Mouse (Mus musculus): ENCODE measurements around the gene Abca1. TPM values are rescaled to one million over a fixed set of nuclear protein-coding genes. Genes with fewer than 3 reads are reported as not detected.

The Abca1 gene
- total RNA-seq, 1 experiment from 2014 or later: 21.5 TPM

GRCm38 (mm10) chr4:53153061-53153460, 6.6 kb downstream of the Abca1 start:
- ATAC-seq (replicated peaks; ENCODE audit: insufficient number of reproducible peaks, low FRiP score, low TSS enrichment, poor library complexity, severe bottlenecking): no peak

- no peak for ATAC-seq (replicated peaks; ENCODE audit: insufficient number of reproducible peaks, low FRiP score, low TSS enrichment, poor library complexity, severe bottlenecking)
Measured at GRCm38 (mm10) chr4:53152655-53153054, 7.0 kb downstream of the Abca1 start.

DNA sequence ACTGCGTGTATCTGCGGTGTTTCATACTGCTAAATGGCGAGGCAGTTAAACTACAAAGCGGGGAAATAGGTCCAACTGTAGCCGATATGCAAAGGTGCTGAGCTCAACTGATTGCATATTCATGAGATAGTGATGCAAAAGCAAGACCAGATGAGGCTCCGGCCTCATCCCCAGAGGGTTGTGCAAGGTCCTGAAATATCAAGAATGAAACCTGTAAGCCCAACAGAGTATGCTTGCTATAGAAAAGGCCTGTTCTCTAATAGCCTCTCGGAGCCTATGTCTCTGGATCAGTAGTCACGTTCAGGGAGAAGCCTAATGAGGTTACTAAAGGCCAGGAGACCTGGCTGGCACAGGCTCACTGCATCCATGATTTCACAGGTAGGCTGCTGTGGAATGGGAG, 9.2 kb downstream of the Abca1 start:
- peak; percentile 37 for ATAC-seq (replicated peaks; ENCODE audit: insufficient number of reproducible peaks, low FRiP score, low TSS enrichment, poor library complexity, severe bottlenecking)

GRCm38 (mm10) chr4:53149644-53150043, 10.1 kb downstream of the Abca1 start:
- peak; percentile 51 for ATAC-seq (replicated peaks; ENCODE audit: insufficient number of reproducible peaks, low FRiP score, low TSS enrichment, poor library complexity, severe bottlenecking)

- ATAC-seq (replicated peaks; ENCODE audit: insufficient number of reproducible peaks, low FRiP score, low TSS enrichment, poor library complexity, severe bottlenecking): no peak; the same call in 1 of the 2 replicates
Measured at GRCm38 (mm10) chr4:53148817-53149216, 10.9 kb downstream of the Abca1 start.

DNA sequence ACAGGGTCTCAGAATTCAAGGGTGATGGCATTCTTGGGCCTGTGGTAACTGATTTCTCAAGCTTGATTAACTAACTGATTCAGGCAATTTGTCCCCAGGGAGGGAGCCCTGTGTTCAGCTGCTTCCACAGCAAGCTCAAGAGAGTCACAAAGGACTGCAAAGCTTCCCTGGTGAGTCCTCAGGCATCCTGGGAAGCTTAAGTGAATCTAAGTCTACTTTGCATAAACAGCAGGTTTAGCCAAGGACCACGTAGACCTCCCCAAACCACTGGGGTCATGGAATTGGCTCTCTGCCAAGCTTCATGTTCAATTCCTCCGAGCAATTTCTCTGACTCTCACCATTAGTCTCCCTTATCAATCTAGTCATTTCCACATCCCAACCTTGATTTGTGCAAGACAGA, 12.2 kb downstream of the Abca1 start:
- no peak for ATAC-seq (replicated peaks; ENCODE audit: insufficient number of reproducible peaks, low FRiP score, low TSS enrichment, poor library complexity, severe bottlenecking)

DNA sequence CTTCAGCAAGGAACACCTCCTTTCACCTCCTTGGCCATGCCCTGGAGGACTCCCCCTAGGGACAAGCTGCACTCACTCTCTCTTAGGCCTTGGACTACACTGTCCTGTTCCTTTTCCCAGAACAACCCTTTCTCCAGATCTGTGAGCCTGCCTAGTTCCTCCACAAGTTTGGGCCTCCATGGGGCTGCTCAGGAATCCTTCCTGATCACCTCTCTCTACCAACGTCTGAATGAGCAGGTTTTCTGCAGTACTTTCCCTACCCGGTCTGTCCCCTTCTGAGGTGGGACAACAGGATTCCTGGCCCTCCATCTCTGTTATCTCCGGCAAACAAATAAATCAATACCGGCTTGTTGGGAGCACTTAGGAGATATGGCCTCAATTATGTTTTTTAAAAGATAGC, 12.6 kb downstream of the Abca1 start:
- no peak for ATAC-seq (replicated peaks; ENCODE audit: insufficient number of reproducible peaks, low FRiP score, low TSS enrichment, poor library complexity, severe bottlenecking)

DNA sequence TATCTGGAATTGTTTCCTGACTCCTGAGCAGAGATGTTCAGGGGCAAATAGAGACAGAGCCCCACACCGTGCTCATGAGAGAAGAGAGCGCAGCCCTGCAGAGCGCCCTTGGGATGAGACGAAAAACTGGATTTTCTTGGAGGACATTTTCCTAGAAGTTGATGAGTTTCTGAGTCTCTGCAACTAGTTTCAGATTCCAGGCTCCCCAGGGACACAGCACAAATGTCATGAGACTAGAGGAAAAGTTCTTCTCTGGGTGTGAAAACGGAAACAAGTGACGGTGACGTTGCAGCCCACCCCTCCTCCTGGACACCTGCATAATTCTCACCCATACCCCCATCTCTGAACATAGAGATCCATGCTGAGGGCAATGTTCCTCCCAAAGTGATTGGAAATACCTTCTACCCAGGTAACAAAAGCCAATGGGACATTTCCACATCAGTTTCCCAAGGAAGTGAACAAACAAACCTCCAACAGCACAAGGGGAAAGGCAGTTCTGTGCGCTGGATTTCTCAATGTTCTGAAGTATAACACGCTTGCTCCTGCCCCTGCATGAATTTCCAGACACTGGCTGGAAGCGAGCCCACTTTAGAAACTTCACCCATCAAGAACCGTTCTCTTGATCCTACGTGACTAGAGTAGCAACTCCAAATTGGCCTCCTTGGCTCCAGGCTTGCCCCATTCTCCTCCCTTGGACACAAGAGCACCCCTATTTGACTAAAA, 13.3 kb downstream of the Abca1 start:
- no peak for ATAC-seq (replicated peaks; ENCODE audit: insufficient number of reproducible peaks, low FRiP score, low TSS enrichment, poor library complexity, severe bottlenecking)

DNA sequence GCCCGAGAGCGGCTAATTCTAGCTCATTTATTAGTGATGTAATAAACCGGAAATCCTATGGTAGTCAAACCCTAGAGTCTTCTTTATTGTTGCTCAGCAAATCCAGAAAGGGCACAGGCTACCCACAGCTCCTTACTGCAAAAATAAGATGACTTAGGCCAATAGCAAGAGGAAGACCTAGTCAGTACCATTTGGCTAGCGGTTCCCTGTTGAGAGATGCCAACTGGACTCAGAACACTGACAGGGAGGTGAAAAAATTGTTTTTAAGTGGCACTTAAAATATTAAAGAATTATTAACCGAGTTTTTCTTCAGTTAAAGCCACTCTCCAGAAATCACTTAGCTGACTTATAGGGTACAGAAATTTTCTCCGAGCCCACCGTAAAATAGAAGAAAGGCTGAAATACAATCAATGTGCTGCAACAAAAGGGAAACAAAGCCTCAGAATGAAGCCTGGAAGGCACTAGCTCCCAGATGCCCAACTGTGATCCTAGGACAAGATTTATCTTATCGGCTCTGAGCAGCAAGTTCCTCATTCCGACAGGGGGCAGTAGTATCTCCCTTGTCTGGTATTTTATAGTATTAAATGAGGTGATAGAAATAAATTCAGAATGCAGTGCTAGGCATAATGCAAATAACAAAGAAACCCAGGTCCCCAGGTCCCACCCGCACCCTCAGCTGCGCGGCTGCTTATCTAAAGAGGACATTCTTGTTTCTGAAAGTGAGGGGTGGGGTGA, 14.1 kb downstream of the Abca1 start:
- no peak for ATAC-seq (replicated peaks; ENCODE audit: insufficient number of reproducible peaks, low FRiP score, low TSS enrichment, poor library complexity, severe bottlenecking)

- ATAC-seq (replicated peaks; ENCODE audit: insufficient number of reproducible peaks, low FRiP score, low TSS enrichment, poor library complexity, severe bottlenecking): 0 out of 2 replicates have a peak, but pooled peaks have one; percentile 25
Measured at GRCm38 (mm10) chr4:53144571-53144970, 15.1 kb downstream of the Abca1 start.

DNA sequence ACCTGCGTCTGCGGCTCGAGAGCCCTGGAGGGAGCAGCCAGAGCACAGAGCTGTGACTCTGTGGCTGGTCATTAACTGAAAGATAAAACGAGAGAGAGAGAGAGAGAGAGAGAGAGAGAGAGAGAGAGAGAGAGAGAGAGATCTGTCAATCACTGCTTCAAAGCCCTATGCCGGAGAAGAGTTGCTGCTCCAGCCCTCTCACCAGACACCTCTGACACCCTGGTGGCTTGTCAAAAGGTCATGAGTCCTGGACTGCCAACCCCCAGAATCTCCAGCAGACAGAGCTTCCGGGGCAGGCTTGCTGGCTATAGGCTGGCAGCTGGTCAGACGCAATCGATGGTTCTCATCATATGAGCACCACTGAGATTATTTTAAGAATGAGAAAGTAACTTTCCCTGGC, 15.7 kb downstream of the Abca1 start:
- no peak for ATAC-seq (replicated peaks; ENCODE audit: insufficient number of reproducible peaks, low FRiP score, low TSS enrichment, poor library complexity, severe bottlenecking)

GRCm38 (mm10) chr4:53140678-53141077, 19.0 kb downstream of the Abca1 start:
- no peak for ATAC-seq (replicated peaks; ENCODE audit: insufficient number of reproducible peaks, low FRiP score, low TSS enrichment, poor library complexity, severe bottlenecking)

- ATAC-seq (replicated peaks; ENCODE audit: insufficient number of reproducible peaks, low FRiP score, low TSS enrichment, poor library complexity, severe bottlenecking): no peak
Measured at GRCm38 (mm10) chr4:53139495-53139894, 20.2 kb downstream of the Abca1 start.

GRCm38 (mm10) chr4:53138974-53139373, 20.7 kb downstream of the Abca1 start:
- no peak for ATAC-seq (replicated peaks; ENCODE audit: insufficient number of reproducible peaks, low FRiP score, low TSS enrichment, poor library complexity, severe bottlenecking)

GRCm38 (mm10) chr4:53137087-53137486, 22.6 kb downstream of the Abca1 start:
- ATAC-seq (replicated peaks; ENCODE audit: insufficient number of reproducible peaks, low FRiP score, low TSS enrichment, poor library complexity, severe bottlenecking): no peak

DNA sequence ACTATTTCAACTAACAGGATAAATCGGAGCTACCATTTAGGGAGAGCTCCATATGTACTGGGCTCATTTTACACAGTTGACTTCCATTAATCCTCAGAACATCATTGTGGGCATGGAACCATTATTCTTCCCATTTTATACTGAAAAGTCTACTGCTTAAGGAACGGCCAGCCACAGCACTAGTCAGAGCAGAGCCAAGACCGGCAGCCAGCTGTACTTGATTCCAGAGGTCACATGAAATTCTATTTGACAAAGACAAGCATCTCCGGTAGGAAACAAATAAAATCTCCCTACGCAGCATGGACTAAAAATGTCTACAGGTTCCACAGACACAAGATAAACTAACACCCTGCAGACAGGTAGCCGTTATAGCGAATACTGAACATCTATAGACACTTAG, 24.9 kb downstream of the Abca1 start:
- no peak for ATAC-seq (replicated peaks; ENCODE audit: insufficient number of reproducible peaks, low FRiP score, low TSS enrichment, poor library complexity, severe bottlenecking)

GRCm38 (mm10) chr4:53133995-53134394, 25.7 kb downstream of the Abca1 start:
- ATAC-seq (replicated peaks; ENCODE audit: insufficient number of reproducible peaks, low FRiP score, low TSS enrichment, poor library complexity, severe bottlenecking): no peak

DNA sequence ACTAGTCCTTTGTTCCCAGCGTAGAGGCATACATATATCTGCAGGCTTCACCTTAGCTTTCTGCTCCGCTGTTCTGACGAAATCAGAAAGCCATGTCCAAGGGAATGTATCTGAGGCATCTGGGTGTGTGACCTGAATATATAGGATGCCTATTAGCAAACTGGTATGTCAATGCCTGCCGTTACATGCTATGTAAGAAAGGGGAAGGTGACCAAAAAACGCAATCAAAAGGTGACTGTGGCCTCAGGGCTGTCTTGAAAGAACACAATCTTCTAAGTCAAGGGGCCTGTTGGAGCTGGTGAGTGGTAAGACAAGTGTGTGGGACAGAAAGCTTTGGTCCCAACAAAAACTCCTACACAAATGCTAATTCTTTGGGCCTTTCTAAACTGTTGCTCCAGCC, 28.2 kb downstream of the Abca1 start:
- no peak for ATAC-seq (replicated peaks; ENCODE audit: insufficient number of reproducible peaks, low FRiP score, low TSS enrichment, poor library complexity, severe bottlenecking)

- ATAC-seq (replicated peaks; ENCODE audit: insufficient number of reproducible peaks, low FRiP score, low TSS enrichment, poor library complexity, severe bottlenecking): no peak
Measured at GRCm38 (mm10) chr4:53130622-53131517, 28.8 kb downstream of the Abca1 start.

Measured in monocyte, adult 5-6 weeks (primary cell).